Mouse (Mus musculus): Measurements from ENCODE around the gene Eef1b2.

Gene Eef1b2

GRCm38 (mm10) chr1:63192306-63193065, 15.9 kb downstream of the Eef1b2 start:
- DNase-seq (ENCODE audit: extremely low spot score, low spot score), result no peak

DNA sequence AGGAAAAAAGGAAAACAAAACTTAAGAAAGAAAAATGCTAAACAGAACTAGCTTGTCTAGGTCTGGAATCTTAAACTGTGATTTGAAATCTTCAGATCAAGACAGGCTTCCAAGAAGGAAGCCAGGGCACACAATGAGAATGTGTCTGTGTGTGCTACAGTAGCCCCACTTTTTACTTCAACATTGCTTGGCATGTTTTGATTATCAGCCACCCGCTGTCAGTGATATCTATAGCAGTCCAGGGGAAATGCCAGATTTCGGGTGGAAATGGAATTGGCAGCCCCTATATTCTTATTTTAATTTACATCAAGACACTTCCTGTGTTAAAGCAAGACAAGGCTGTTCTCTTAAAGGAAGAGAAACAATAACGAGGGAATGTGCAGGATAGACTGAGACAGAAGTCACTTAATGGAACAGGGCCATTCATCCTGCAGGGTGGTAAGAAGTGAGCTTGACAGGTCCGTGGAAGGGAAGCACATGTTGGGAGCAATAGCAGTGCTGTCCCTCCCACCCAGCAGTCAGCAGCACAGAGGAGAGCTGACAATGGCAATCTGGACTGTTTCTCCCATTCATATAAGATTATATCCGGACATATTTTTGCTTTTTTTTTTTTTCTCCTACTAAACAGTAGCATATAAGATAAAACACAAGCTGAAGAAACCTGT, 19.4 kb downstream of the Eef1b2 start:
- no peak for DNase-seq (ENCODE audit: extremely low spot score, low spot score)

GRCm38 (mm10) chr1:63199387-63199786, 22.8 kb downstream of the Eef1b2 start:
- no peak for DNase-seq (ENCODE audit: extremely low spot score, low spot score)

DNA sequence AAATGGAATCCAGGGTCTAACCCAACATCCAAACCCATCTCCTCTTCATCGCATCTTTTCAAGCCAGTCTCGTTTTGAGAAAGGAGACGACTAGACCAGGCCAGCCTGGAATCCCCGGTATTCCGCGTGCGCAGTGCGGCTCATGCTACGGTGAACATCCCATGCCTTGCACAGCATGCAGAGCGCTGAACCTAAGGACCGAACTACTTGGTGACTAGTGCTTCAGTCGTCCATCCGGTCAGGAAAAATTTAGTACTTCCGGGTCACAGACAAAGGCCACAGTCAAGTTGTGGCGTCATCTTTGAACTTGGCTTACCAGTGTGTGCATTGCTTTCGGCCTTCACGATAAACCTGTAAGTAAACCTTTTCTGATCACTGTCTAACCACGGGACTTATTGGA, 23.7 kb downstream of the Eef1b2 start:
- no peak for DNase-seq (ENCODE audit: extremely low spot score, low spot score)

GRCm38 (mm10) chr1:63201672-63202071, 25.0 kb downstream of the Eef1b2 start:
- DNase-seq (ENCODE audit: extremely low spot score, low spot score), result no peak

- no peak for DNase-seq (ENCODE audit: extremely low spot score, low spot score)
These were observed 26.8 kb downstream of the Eef1b2 start for GRCm38 (mm10) chr1:63203471-63203870.

DNA sequence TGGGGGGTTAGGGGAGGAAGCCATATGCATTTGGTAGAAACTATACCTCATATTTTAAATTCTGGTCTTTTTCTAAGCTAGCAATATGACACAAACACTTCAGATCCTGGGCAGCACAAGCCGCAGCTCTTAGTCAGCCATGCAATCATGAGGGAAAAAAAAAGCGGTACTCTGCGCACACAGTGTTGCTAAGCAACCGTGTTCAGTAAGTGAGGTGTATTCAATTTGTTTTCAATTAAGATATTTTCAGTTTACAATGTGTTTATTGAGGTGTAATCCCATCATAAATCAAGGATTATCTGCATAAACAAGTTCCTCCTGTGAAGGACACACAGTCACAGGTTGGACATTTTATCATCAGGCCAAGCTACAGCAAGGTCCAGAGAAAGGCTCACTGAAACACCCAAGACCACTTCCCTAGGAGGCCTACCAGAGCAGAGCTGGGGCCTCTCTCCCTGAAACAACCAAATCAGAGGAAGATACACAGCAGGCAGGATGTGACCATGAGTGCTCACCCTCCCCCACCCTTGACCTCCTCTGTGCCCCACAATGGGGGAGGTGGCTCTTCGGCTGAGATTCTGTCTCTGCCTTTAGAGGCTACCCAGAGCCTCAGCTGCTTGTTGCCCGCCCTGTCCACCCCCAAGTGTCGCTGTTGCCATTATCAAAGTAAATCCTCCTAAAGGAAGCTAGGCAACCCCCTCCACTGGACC, 27.5 kb downstream of the Eef1b2 start:
- peak; percentile 77 for DNase-seq (ENCODE audit: extremely low spot score, low spot score)

- no peak for DNase-seq (ENCODE audit: extremely low spot score, low spot score)
These were observed 28.2 kb downstream of the Eef1b2 start for GRCm38 (mm10) chr1:63204660-63205394.

- DNase-seq (ENCODE audit: extremely low spot score, low spot score), result no peak
These were observed 31.0 kb downstream of the Eef1b2 start for GRCm38 (mm10) chr1:63207607-63208006.

- DNase-seq (ENCODE audit: extremely low spot score, low spot score), result no peak
These were observed 33.4 kb downstream of the Eef1b2 start for GRCm38 (mm10) chr1:63209861-63210529.

GRCm38 (mm10) chr1:63213478-63214270, 37.0 kb downstream of the Eef1b2 start:
- DNase-seq (ENCODE audit: extremely low spot score, low spot score), result no peak

DNA sequence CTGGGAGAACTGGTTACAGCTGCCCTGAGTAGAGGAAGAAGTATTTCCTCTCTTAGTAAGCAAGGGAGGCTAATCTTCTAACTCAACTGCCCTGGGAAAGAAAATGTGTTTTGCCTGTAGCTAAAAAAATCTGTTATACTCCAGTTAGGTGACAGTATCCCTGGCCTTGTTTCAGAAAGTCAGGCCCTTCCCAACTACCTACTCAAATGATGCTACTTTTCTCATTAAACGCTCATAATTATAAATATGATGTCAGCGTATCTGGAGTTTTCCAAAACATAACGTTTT, 37.6 kb downstream of the Eef1b2 start, which contains the start of gene Gpr1:
Gpr1 (minus strand) TSS at position 273 of the 288 bp plus-strand sequence.
- DNase-seq (ENCODE audit: extremely low spot score, low spot score), result no peak

DNA sequence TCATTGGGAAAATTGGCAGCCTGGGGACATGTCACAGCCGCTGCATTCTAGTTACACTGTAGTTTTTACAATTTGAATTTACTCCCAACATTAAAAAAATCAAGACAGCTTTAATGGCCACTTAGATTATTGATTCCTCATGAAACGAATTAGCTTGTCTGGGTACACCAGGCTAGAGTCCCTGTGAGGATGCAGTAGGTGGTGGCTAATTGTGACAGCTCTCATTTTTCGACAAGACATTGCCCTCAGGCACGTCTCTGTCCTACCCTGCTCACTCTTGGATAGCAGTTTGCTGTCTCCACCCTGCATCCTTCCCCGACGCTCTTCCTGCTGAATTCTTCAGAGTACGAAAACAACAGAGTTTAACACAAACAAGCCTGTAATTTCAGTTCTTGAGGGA, 38.0 kb downstream of the Eef1b2 start:
- DNase-seq (ENCODE audit: extremely low spot score, low spot score), result no peak

GRCm38 (mm10) chr1:63219277-63219676, 42.7 kb downstream of the Eef1b2 start:
- no peak for DNase-seq (ENCODE audit: extremely low spot score, low spot score)

DNA sequence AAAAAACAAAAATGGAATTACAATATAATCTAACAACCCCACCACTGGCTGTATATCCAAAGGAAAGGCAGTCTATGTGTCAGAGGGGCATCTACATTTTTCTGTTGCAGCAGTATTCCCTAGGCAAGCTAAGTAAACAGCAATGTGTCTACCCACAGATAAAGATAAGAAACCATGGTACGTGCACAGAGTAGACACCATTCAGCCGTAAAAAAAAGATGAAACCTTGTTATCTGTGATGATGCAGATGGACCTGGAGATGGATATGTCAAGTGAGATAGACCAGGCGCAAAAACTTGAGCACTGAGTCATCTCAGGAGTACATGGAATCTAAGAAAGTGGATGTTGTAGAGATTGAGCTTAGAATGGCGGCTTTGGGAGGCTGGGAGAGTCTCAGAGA, 48.4 kb downstream of the Eef1b2 start:
- no peak for DNase-seq (ENCODE audit: extremely low spot score, low spot score)

DNA sequence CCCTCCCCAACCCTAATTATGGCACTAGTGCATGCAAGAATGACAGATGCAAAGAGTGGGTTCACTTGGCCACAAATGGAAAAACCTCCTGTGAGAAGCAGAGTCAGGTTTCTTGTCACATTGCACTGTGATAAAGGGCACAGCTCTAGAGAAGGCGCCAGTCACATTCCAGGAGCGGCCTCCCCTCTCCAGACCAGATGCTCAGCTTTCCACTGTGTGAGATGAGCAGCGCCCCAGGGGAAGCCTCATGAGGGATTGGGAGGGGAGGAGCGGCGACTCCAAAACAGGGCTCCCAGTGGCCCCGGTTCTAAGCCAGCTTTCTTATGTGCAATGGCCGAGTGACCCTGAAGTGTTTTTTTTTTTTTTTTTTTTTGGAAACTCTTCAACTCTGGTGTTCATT, 49.3 kb downstream of the Eef1b2 start:
- peak; percentile 40 for DNase-seq (ENCODE audit: extremely low spot score, low spot score)

DNA sequence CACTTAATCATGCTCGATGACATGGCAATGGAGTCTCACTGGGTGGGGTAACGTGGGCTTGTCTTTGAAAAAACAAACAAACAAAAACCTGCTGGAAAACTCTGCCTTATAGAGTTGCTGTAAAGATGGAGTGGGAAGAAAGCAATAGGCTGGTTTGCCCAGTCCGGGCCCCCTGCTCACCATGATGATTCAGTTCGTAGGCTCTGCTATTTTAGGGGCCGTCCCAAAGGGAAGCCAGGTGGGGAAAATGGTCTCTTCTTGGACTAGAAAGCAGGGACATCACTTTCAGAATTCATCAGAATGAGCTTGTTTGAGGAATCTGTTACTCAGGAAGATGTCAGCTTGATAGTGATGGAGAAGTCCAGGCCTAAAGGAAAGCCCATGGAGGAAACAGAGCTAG, 50.6 kb downstream of the Eef1b2 start:
- no peak for DNase-seq (ENCODE audit: extremely low spot score, low spot score)
